Mouse (Mus musculus): ENCODE data around the gene Hook2. TPM values are rescaled to one million over a fixed set of nuclear protein-coding genes. Genes with fewer than 3 reads are reported as not detected.

Gene Hook2
- polyA plus RNA-seq, 1 experiment from 2014 or later: 13.0 TPM

GRCm38 (mm10) chr8:85036718-85037365, 46.4 kb downstream of the Hook2 start, which contains the start of gene Tnpo2:
Gene Tnpo2, plus strand, starts transcription at chr8:85036915.
- H3K36me3 ChIP-seq (ENCODE audit: control insufficient read depth, insufficient read depth, low read length): peaks cover 33% of the 10 kb centered on the region

GRCm38 (mm10) chr8:85037366-85037680, 46.9 kb downstream of the Hook2 start:
- 0% methylated on average over 14 of the region's 14 CpGs for WGBS
- Histone ChIP-seq H3K4me3 (ENCODE audit: low read depth, low read length) (peak overlapping the region; percentile 80), H3K4me2 (ENCODE audit: low read length) (peak overlapping the region; percentile 96), H3K36me3 (ENCODE audit: control insufficient read depth, insufficient read depth, low read length) (peaks cover 34% of the 10 kb centered on the region), H3K27ac (ENCODE audit: low read depth, low read length) (peak overlapping the region; percentile 99), H3K27me3 (replicated peaks; ENCODE audit: control insufficient read depth, insufficient read depth, low read length) (no peaks in the 10 kb centered on the region), H3K4me1 (ENCODE audit: control insufficient read depth, insufficient read depth, low read length) (peaks cover 19% of the 10 kb centered on the region; the same call in 1 of the 2 replicates), H3K9ac (ENCODE audit: low read length) (peak overlapping the region; percentile 93), H3K9me3 (replicated peaks; ENCODE audit: control insufficient read depth, low read length) (no peaks in the 10 kb centered on the region)
- ATAC-seq (peak; percentile 62), DNase-seq (ENCODE audit: low spot score) (peak; percentile 65)

More at GRCm38 (mm10) chr8:85036718-85037365, 46.4 kb downstream of the Hook2 start, which contains the start of gene Tnpo2:
- ATAC-seq (peak; percentile 94), DNase-seq (ENCODE audit: low spot score) (peak; percentile 99)
- under 1% methylated on average over 59 of the region's 59 CpGs for WGBS
- Histone ChIP-seq H3K4me2 (ENCODE audit: low read length) (peak within 1 kb of the TSS; percentile 96), H3K4me3 (ENCODE audit: low read depth, low read length) (peak within 1 kb of the TSS; percentile 80), H3K27ac (ENCODE audit: low read depth, low read length) (peak within 1 kb of the TSS; percentile 99), H3K27me3 (replicated peaks; ENCODE audit: control insufficient read depth, insufficient read depth, low read length) (no peaks in the 10 kb centered on the region), H3K9me3 (replicated peaks; ENCODE audit: control insufficient read depth, low read length) (no peaks in the 10 kb centered on the region), H3K9ac (ENCODE audit: low read length) (peak within 1 kb of the TSS; percentile 93), H3K4me1 (ENCODE audit: control insufficient read depth, insufficient read depth, low read length) (peaks cover 19% of the 10 kb centered on the region; the same call in 1 of the 2 replicates)

GRCm38 (mm10) chr8:85037681-85038531, 47.5 kb downstream of the Hook2 start:
- DNase-seq (ENCODE audit: low spot score) (peak; percentile 41), ATAC-seq (no peak)
- WGBS: under 1% methylated on average over 51 of the region's 57 CpGs

DNA sequence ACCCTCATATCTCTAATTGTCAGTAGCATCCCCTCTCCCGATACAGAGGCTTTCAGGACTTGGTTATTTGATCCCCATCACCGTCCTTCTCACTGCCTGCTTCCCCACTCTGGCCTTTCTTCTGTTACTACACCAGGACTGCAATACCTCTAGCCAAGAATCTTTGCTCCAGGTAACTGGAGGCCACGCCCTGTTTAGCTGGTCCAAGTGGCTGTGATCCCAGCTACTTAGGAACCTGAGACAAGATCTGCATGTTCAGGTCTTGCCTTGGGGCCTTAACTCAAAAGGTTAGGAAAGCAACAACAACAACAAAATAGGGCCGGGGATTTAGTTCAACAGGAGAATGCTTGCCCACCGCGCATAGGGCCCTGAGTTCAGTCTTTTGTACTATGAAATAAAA, 53.2 kb downstream of the Hook2 start:
- no peaks in the 10 kb centered on the region for H3K9me3 ChIP-seq (replicated peaks; ENCODE audit: control insufficient read depth, low read length)
- H3K9ac ChIP-seq (ENCODE audit: low read length): no peak overlapping the region
- peaks cover 85% of the 10 kb centered on the region for H3K36me3 ChIP-seq (ENCODE audit: control insufficient read depth, insufficient read depth, low read length)
- no peaks in the 10 kb centered on the region for H3K4me1 ChIP-seq (ENCODE audit: control insufficient read depth, insufficient read depth, low read length)
- DNase-seq (ENCODE audit: low spot score) (no peak), ATAC-seq (no peak)
- no peak overlapping the region for H3K4me3 ChIP-seq (ENCODE audit: low read depth, low read length)
- no peaks in the 10 kb centered on the region for H3K27me3 ChIP-seq (replicated peaks; ENCODE audit: control insufficient read depth, insufficient read depth, low read length)
- no peak overlapping the region for H3K4me2 ChIP-seq (ENCODE audit: low read length)
- 93% methylated on average over 6 of the region's 6 CpGs for WGBS
- H3K27ac ChIP-seq (ENCODE audit: low read depth, low read length): no peak overlapping the region

More at GRCm38 (mm10) chr8:85037681-85038531, 47.5 kb downstream of the Hook2 start:
- H3K9ac ChIP-seq (ENCODE audit: low read length): peak overlapping the region; percentile 93
- H3K4me3 ChIP-seq (ENCODE audit: low read depth, low read length): peak overlapping the region; percentile 80
- H3K4me1 ChIP-seq (ENCODE audit: control insufficient read depth, insufficient read depth, low read length): peaks cover 19% of the 10 kb centered on the region; the same call in 1 of the 2 replicates
- H3K27me3 ChIP-seq (replicated peaks; ENCODE audit: control insufficient read depth, insufficient read depth, low read length): no peaks in the 10 kb centered on the region
- peak overlapping the region; percentile 96 for H3K4me2 ChIP-seq (ENCODE audit: low read length)
- no peaks in the 10 kb centered on the region for H3K9me3 ChIP-seq (replicated peaks; ENCODE audit: control insufficient read depth, low read length)
- peaks cover 33% of the 10 kb centered on the region for H3K36me3 ChIP-seq (ENCODE audit: control insufficient read depth, insufficient read depth, low read length)
- H3K27ac ChIP-seq (ENCODE audit: low read depth, low read length): peak overlapping the region; percentile 99

Other genes starting within 250 kb of the Hook2 start
- gene Nfix, start 190.3 kb upstream of the Hook2 start, polyA plus RNA-seq (2014; fragmentation: Nextera tagmentation; extraction: Ambion mirVana): 237 and 318 TPM in 2 replicates
- gene Dand5, start 167.8 kb upstream of the Hook2 start, polyA plus RNA-seq (2014; fragmentation: Nextera tagmentation; extraction: Ambion mirVana): 8.6 and 9.4 TPM in 2 replicates
- gene Gadd45gip1, start 159.1 kb upstream of the Hook2 start, polyA plus RNA-seq (2014; fragmentation: Nextera tagmentation; extraction: Ambion mirVana): 35.2 and 41.3 TPM in 2 replicates
- 87.3 and 88.1 TPM in 2 replicates for gene Rad23a, start 149.9 kb upstream of the Hook2 start, polyA plus RNA-seq (2014; fragmentation: Nextera tagmentation; extraction: Ambion mirVana)
- 514 and 606 TPM in 2 replicates for gene Calr, start 143.7 kb upstream of the Hook2 start, polyA plus RNA-seq (2014; fragmentation: Nextera tagmentation; extraction: Ambion mirVana)
- gene Farsa, start 133.6 kb upstream of the Hook2 start, polyA plus RNA-seq (2014; fragmentation: Nextera tagmentation; extraction: Ambion mirVana): 92.3 and 102 TPM in 2 replicates
- 58.0 and 71.5 TPM in 2 replicates for gene Syce2, start 118.5 kb upstream of the Hook2 start, polyA plus RNA-seq (2014; fragmentation: Nextera tagmentation; extraction: Ambion mirVana)
- gene Gcdh, start 96.7 kb upstream of the Hook2 start, polyA plus RNA-seq (2014; fragmentation: Nextera tagmentation; extraction: Ambion mirVana): 27.1 and 30.0 TPM in 2 replicates
- 0.74 and 0.99 TPM in 2 replicates for gene Klf1, start 88.7 kb upstream of the Hook2 start, polyA plus RNA-seq (2014; fragmentation: Nextera tagmentation; extraction: Ambion mirVana)
- 4.8 and 5.5 TPM in 2 replicates for gene Dnase2a, start 82.0 kb upstream of the Hook2 start, polyA plus RNA-seq (2014; fragmentation: Nextera tagmentation; extraction: Ambion mirVana)
- 24.5 and 40.2 TPM in 2 replicates for gene Mast1, start 53.2 kb upstream of the Hook2 start, polyA plus RNA-seq (2014; fragmentation: Nextera tagmentation; extraction: Ambion mirVana)
- gene Rtbdn, start 43.6 kb upstream of the Hook2 start, polyA plus RNA-seq (2014; fragmentation: Nextera tagmentation; extraction: Ambion mirVana): 0.47 and 0.73 TPM in 2 replicates
- gene Gm49661, start 21.2 kb upstream of the Hook2 start, polyA plus RNA-seq (2014; fragmentation: Nextera tagmentation; extraction: Ambion mirVana): not detected in 2 replicates
- 1,735 and 2,101 TPM in 2 replicates for gene Prdx2, start 21.0 kb upstream of the Hook2 start, polyA plus RNA-seq (2014; fragmentation: Nextera tagmentation; extraction: Ambion mirVana)
- gene Rnaseh2a, start 20.8 kb upstream of the Hook2 start, polyA plus RNA-seq (2014; fragmentation: Nextera tagmentation; extraction: Ambion mirVana): 93.3 and 111 TPM in 2 replicates
- 5.0 and 6.5 TPM in 2 replicates for gene Junb, start 11.9 kb upstream of the Hook2 start, polyA plus RNA-seq (2014; fragmentation: Nextera tagmentation; extraction: Ambion mirVana)
- gene Best2, start 23.9 kb downstream of the Hook2 start, polyA plus RNA-seq (2014; fragmentation: Nextera tagmentation; extraction: Ambion mirVana): not detected in 2 replicates
- gene Asna1, start 34.7 kb downstream of the Hook2 start, polyA plus RNA-seq (2014; fragmentation: Nextera tagmentation; extraction: Ambion mirVana): 166 and 178 TPM in 2 replicates
- gene Trir, start 36.2 kb downstream of the Hook2 start, polyA plus RNA-seq (2014; fragmentation: Nextera tagmentation; extraction: Ambion mirVana): 166 and 169 TPM in 2 replicates
- 27.8 and 36.8 TPM in 2 replicates for gene Tnpo2, start 46.3 kb downstream of the Hook2 start, polyA plus RNA-seq (2014; fragmentation: Nextera tagmentation; extraction: Ambion mirVana)
- 46.5 and 56.2 TPM in 2 replicates for gene Fbxw9, start 69.5 kb downstream of the Hook2 start, polyA plus RNA-seq (2014; fragmentation: Nextera tagmentation; extraction: Ambion mirVana)
- gene Gm5741, start 77.4 kb downstream of the Hook2 start, polyA plus RNA-seq (2014; fragmentation: Nextera tagmentation; extraction: Ambion mirVana): 0.88 TPM in 1 of 2 replicates, not detected in the other
- gene Dhps, start 81.2 kb downstream of the Hook2 start, polyA plus RNA-seq (2014; fragmentation: Nextera tagmentation; extraction: Ambion mirVana): 83.4 and 85.3 TPM in 2 replicates
- gene Wdr83os, start 90.1 kb downstream of the Hook2 start, polyA plus RNA-seq (2014; fragmentation: Nextera tagmentation; extraction: Ambion mirVana): 147 and 170 TPM in 2 replicates
- 49.7 and 50.1 TPM in 2 replicates for gene Wdr83, start 90.7 kb downstream of the Hook2 start, polyA plus RNA-seq (2014; fragmentation: Nextera tagmentation; extraction: Ambion mirVana)
- gene Man2b1, start 92.7 kb downstream of the Hook2 start, polyA plus RNA-seq (2014; fragmentation: Nextera tagmentation; extraction: Ambion mirVana): 10.8 and 14.5 TPM in 2 replicates
- gene Zfp791, start 132.5 kb downstream of the Hook2 start, polyA plus RNA-seq (2014; fragmentation: Nextera tagmentation; extraction: Ambion mirVana): 1.7 and 2.7 TPM in 2 replicates
- not detected in 2 replicates for gene Cks1brt, start 161.3 kb downstream of the Hook2 start, polyA plus RNA-seq (2014; fragmentation: Nextera tagmentation; extraction: Ambion mirVana)
- not detected in 2 replicates for gene Olfr371, start 235.4 kb downstream of the Hook2 start, polyA plus RNA-seq (2014; fragmentation: Nextera tagmentation; extraction: Ambion mirVana)

Data from forebrain, embryonic 14.5 days (tissue).